Mouse (Mus musculus) activated CD4-positive, CD25-positive, alpha-beta regulatory T cell, adult 4 months (primary cell): ENCODE measurements around the gene Dst. TPM values are rescaled to one million over a fixed set of nuclear protein-coding genes. Genes with fewer than 3 reads are reported as not detected.
"Not testable (repeated sequence)": the region's sequence is repeated elsewhere in the genome, so short reads cannot be mapped to it uniquely, and the experiment has no call there.

Experiments
- ATAC-seq: one replicate; pipeline ENCODE4 v1.8.0; 2017
- polyA plus RNA-seq, 2 experiments: library from polyadenylated mRNA; unstranded; fragments of 100-300 nt; shearing (Covaris generic); gene quantifications; one replicate each; pipeline ENCODE4 v1.2.1; 2017

Dst gene
- polyA plus RNA-seq, 2 experiments from 2014 or later: 20.3 to 21.7 TPM

DNA sequence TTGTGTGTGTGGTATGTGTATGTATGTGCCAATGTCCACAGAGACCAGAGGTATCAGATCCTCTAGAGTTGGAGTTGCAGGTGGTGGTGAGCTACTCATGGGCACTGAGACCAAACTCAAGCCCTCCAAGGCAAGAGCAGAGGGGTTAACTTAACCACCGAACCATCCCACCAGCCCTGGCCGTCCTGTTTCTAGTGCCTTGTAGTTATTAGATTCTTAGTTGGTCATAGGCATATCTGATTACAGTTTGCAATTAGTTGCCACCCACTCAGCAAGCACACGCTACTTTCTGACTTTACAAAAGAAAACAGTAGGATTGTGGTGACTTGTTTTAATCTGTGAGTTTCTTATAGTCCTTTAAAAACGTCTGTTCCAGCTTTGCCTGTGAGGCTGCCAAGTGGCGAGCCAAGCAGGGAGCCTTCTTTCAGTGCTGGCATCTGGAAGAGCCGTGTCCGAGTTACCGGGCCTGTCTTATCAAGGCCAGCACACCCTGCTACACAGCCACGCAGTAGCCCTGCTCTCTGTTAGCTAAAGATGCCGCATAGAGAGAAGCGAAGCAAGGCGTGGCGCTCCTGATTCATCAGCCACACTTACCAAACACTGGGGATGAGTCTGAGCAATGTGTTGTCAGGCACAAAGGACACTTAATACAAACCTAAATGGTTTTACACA lies 392.4 kb downstream of the Dst start:
- ATAC-seq: no peak

- no peak for ATAC-seq
Measured at GRCm38 (mm10) chr1:34304227-34304626, 396.2 kb downstream of the Dst start.

- no peak for ATAC-seq
Measured at GRCm38 (mm10) chr1:34306741-34307140, 398.7 kb downstream of the Dst start.

DNA sequence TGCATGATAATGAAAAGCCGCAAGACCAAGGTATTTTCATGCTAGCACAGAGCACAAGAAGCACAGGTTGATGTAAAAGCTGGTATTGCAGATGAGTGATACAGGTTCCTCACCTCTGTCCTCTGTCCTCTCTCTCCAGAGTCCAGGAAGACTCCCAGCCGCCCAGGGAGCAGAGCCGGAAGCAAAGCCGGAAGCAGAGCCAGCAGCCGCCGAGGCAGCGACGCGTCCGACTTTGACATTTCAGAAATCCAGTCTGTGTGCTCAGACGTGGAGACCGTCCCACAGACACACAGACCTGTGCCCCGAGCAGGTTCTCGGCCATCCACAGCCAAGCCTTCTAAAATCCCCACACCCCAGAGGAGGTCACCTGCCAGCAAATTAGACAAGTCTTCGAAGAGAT lies 399.2 kb downstream of the Dst start:
- ATAC-seq: no peak

DNA sequence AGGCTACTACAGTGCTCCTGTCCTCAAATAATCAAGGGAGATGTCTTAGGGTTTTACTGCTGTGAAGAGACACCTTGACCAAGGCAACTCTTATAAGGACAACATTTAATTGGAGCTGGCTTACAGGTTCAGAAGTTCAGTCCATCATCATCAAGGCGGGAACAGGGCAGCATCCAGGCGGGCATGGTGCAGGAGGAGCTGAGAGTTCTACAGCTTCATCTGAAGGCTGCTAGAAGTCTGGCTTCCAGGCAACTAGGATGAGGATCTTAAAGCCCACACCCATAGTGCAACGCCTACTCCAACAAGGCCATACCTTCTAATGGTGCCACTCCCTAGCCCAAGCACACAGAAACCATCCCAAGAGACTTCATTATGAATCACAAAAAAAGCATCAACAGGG lies 400.8 kb downstream of the Dst start:
- ATAC-seq: not testable (repeated sequence)

DNA sequence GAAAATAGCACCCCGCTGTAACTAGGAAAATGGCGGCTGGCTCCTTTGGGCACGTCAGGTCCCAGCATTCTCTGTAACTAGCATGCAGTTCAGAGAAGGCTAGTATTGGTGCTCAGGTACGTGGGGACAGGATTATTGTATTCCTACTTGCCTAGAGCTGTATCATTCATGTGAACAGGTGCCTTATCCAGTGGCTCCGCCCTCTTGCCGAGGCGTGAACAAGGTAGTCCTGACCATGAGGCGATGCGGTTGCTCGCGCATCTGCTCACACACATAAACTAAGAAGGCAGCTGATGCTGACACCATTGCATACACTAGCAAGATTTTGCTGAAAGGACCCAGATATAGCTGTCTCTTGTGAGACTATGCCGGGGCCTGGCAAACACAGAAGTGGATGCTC lies 401.4 kb downstream of the Dst start:
- ATAC-seq: no peak

- no peak for ATAC-seq
Measured at GRCm38 (mm10) chr1:34310532-34311250, 402.7 kb downstream of the Dst start.

GRCm38 (mm10) chr1:34312806-34313205 lies 404.8 kb downstream of the Dst start:
- ATAC-seq: no peak

GRCm38 (mm10) chr1:34315381-34315780 lies 407.4 kb downstream of the Dst start:
- ATAC-seq: no peak

DNA sequence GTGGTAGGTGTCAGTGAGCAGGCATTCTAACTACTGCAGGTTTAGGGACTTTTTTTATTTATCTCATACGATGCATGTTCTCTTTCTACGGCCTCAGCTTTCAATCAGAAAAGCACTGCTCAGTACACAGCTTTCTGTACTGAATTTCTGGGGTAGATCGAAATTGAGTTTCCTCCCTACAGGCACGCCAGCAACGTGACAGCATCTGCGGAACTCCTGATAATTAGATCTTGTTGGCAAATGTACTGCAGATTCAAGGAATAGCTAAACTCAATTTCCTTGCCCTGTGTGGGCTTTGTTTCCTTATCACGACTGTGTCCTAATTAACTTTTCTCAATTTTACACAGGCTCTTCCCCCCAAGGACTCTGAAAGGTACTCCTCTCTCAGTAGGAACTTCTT lies 416.2 kb downstream of the Dst start:
- no peak for ATAC-seq

DNA sequence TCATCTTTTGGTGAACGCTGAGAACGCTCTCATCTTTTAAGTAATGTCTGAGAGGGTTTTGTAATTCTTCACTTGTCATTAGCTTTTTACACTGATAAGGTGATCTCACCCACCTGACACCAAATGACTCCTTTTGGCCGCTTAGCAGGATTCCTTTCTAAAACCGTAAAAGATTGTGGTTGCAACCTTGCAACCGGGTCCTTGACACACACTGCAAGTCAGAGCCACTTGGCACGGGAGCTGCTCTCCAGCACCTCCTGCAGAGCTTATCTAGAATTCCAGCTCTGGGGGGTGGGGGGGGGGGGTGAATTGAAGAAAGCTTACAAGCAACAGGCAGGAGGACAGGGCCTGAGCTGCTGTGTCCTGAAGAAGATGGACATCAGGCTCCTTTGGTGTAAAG lies 420.6 kb downstream of the Dst start:
- ATAC-seq: no peak

GRCm38 (mm10) chr1:34331767-34332166 lies 423.7 kb downstream of the Dst start:
- no peak for ATAC-seq

Other genes with a start within 250 kb of the Dst start
- gene Prim2, start 238.4 kb upstream of the Dst start, polyA plus RNA-seq: 10 to 100 TPM; 24.2 to 31.5 TPM
- 1 to 10 TPM; 7.0 to 7.3 TPM for gene Rab23, start 188.3 kb upstream of the Dst start, polyA plus RNA-seq
- 1 to 10 TPM; 1.7 to 4.7 TPM for gene Bag2, start 150.4 kb upstream of the Dst start, polyA plus RNA-seq
- 10 to 100 TPM; 11.4 to 16.8 TPM for gene Zfp451, start 93.6 kb upstream of the Dst start, polyA plus RNA-seq
- 1 to 10 TPM; 2.2 to 6.0 TPM for gene Bend6, start 409 bp upstream of the Dst start, polyA plus RNA-seq